Mouse (Mus musculus) layer of hippocampus, adult 8-10 months (tissue): ENCODE measurements around the gene Pcnp. TPM values are rescaled to one million over a fixed set of nuclear protein-coding genes. Genes with fewer than 3 reads are reported as not detected.
"Not testable (repeated sequence)": the region's sequence is repeated elsewhere in the genome, so short reads cannot be mapped to it uniquely, and the experiment has no call there.

Experiments used
- DNase-seq, 2 experiments: peaks; one replicate each; pipeline ENCODE4 v3.0.0; 2022; ENCODE audit warnings: low spot score in 2 of 2
- total RNA-seq, 4 experiments: library from RNA; stranded (reverse); gene quantifications; 2 replicates each; pipeline ENCODE4 v1.2.4; 2022

Gene Pcnp
- 100 to 1,000 TPM; 165 to 177 (median 172) TPM for total RNA-seq

- peak; percentile 96 to 97 for DNase-seq
Observed at GRCm38 (mm10) chr16:56029661-56030082, at the start of gene Pcnp. TSS of gene Pcnp (minus strand) at chr16:56029739.

- DNase-seq: no peak
Observed at GRCm38 (mm10) chr16:56076121-56076869, 46.8 kb upstream of the Pcnp start.

- DNase-seq: peak; percentile 77 to 79
Observed at GRCm38 (mm10) chr16:56075222-56076111, 45.9 kb upstream of the Pcnp start.

- no peak for DNase-seq
Observed at GRCm38 (mm10) chr16:56074565-56074964, 45.0 kb upstream of the Pcnp start.

GRCm38 (mm10) chr16:56074122-56074521 is 44.6 kb upstream of the Pcnp start:
- no peak for DNase-seq

- DNase-seq: not testable (repeated sequence)
Observed at GRCm38 (mm10) chr16:56073150-56073549, 43.6 kb upstream of the Pcnp start.

- DNase-seq: no peak
Observed at GRCm38 (mm10) chr16:56072533-56072932, 43.0 kb upstream of the Pcnp start.

GRCm38 (mm10) chr16:56071317-56072232 is 42.0 kb upstream of the Pcnp start:
- DNase-seq: no peak

- DNase-seq: no peak
Observed at GRCm38 (mm10) chr16:56068523-56069070, 39.1 kb upstream of the Pcnp start.

GRCm38 (mm10) chr16:56066113-56066512 is 36.6 kb upstream of the Pcnp start:
- DNase-seq: no peak

- peak; percentile 64 to 69 for DNase-seq
Observed at GRCm38 (mm10) chr16:56064334-56064990, 34.9 kb upstream of the Pcnp start.

- no peak for DNase-seq
Observed at GRCm38 (mm10) chr16:56062981-56063380, 33.4 kb upstream of the Pcnp start.

- no peak for DNase-seq
Observed at GRCm38 (mm10) chr16:56061995-56062594, 32.6 kb upstream of the Pcnp start.

- no peak for DNase-seq
Observed at GRCm38 (mm10) chr16:56058151-56058550, 28.6 kb upstream of the Pcnp start.

GRCm38 (mm10) chr16:56056944-56057590 is 27.5 kb upstream of the Pcnp start:
- no peak for DNase-seq

- no peak for DNase-seq
Observed at GRCm38 (mm10) chr16:56055911-56056310, 26.4 kb upstream of the Pcnp start.

- not testable (repeated sequence) for DNase-seq
Observed at GRCm38 (mm10) chr16:56048038-56048437, 18.5 kb upstream of the Pcnp start, which contains the start of gene Senp7. TSS of gene Senp7 (plus strand) at chr16:56048338.

- DNase-seq: no peak
Observed at GRCm38 (mm10) chr16:56038090-56038489, 8.6 kb upstream of the Pcnp start.
